Mouse (Mus musculus): ENCODE data around the gene Senp5.

GRCm38 (mm10) chr16:31936568-31936967 is 66.5 kb downstream of the Senp5 start:
- TF ChIP-seq EP300 (IDR thresholded peaks at IDR 0.05; ENCODE audit: low read depth) (no peak), CTCF (IDR thresholded peaks at IDR 0.05; ENCODE audit: low read depth) (no peak)
